Mouse (Mus musculus): Measurements from ENCODE around the gene Gm595. TPM values are rescaled to one million over a fixed set of nuclear protein-coding genes. Genes with fewer than 3 reads are reported as not detected.

Gm595 gene
- not detected for polyA plus RNA-seq (2015; fragmentation: Illumina TruSeq; extraction: RNeasy Lipid Tissue Mini Kit (QIAGEN cat#74804); ENCODE audit: insufficient read depth, low read depth, low replicate concordance)

DNA sequence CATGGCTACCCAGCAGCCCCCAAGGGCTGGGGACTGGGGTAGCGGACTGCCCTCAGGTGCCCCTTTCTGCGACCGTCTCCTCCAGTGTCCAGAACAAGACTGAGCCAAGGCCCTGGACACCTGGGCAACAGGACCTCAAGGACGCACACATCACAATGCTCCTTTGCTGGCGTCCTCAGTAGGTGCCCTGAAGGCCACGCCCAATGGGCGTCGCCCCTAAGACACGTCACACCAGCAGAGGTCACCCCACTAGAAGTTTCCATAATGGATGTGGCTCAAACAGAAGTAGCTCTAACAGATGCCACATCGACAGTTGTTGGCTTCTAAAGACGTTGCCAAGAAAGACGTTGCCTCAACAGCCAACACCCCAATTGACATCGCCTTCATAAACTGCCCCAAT lies at the start of gene Gm595:
Gene Gm595, minus strand, starts transcription at position 101 of the 400 bp plus-strand sequence.

Other genes with a start within 250 kb of the Gm595 start
- 0.48 TPM for gene Gpr119, start 203.2 kb downstream of the Gm595 start, polyA plus RNA-seq (2015; fragmentation: Illumina TruSeq; extraction: RNeasy Lipid Tissue Mini Kit (QIAGEN cat#74804); ENCODE audit: insufficient read depth, low read depth, low replicate concordance)
- 1.6 TPM for gene Rbmx2, start 182.7 kb downstream of the Gm595 start, polyA plus RNA-seq (2015; fragmentation: Illumina TruSeq; extraction: RNeasy Lipid Tissue Mini Kit (QIAGEN cat#74804); ENCODE audit: insufficient read depth, low read depth, low replicate concordance)

Measured in pancreas, adult 10 weeks (tissue).